Mouse (Mus musculus): ENCODE measurements at regions not wholly inside any gene's neighbourhood (a gene's known extent, or its start where the extent isn't known, plus 50 kb on each side); places are given as distances from the start of the nearest gene placed in this dataset.

DNA sequence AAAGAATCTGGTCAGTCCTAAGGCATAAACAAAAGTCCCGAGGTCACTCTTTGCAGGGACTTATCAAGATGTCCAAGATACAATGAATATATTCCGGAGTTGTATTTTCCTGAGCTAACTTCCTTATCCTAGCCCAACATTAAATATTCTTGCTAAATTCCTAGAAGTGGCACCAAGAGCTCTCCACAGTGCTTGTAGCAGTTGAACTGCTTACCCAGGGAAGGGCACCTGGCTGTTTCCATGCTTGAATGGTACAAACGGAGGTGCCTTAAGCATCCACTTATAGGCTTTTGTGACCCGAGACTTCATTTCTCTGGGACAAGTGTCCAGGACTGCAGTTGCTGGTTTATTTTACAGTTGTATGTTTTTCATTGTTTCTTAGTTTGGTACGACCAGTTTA is 115.1 kb upstream of the Slc25a36 start:
- no peak for TF ChIP-seq CTCF (IDR thresholded peaks at IDR 0.05; ENCODE audit: low read depth)
- no peak for TF ChIP-seq EP300 (IDR thresholded peaks at IDR 0.05; ENCODE audit: low read depth)
